Comparison of ENCODE assay signal across 29 mouse cellular contexts in the genomic region with DNA sequence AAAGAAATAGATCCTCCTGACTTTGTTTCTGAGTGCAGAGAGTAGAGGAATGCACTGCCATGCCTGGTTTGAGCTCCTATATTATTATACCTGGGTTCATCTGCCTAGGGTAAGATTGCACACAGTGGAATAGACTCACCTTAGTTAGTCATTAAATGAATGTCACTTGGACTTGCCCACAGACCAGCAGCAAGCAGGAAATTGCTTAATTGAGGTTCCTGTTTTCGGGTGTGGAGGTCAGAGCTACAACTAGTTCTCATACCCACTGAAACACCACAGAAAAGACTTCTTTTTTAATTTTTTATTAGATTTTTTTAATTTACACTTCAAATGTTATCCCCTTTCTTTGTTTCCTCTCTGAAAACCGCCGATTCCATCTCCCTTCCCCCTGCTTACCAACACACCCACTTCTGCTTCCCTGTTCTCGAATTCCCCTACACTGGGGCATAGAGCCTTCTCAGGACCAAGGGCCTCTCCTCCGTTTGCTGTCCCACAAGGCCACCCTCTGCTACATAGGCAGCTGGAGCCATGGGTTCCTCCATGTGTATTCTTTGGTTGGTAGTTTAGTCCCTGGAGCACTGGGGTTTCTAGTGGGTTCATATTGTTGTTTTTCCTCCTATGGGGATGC. TPM values are rescaled to one million over a fixed set of nuclear protein-coding genes. Genes with fewer than 3 reads are reported as not detected.
DNase-seq lines count a peak whose midpoint lies in the region; ATAC-seq and TF ChIP-seq lines count a peak whose summit lies in the region.
"Had no signal": no experiment of that assay in that cellular context is flagged by ENCODE, and none has a peak within 500 bp of the region (broad histone marks: within the 10 kb centered on the region; RNA-seq: fewer than 3 reads in every experiment).

No protein-coding gene starts in this region.

- TF ChIP-seq CTCF in CH12.LX (conservative IDR thresholded peaks at IDR 0.05 in 1 of 2, IDR thresholded peaks at IDR 0.05 in 1 of 2; ENCODE audit: low read depth in 2 of 2, low read length in 2 of 2): no peak

- peak; percentile 7; the same call in 1 of the 2 replicates for TF ChIP-seq EP300 in CH12.LX (IDR thresholded peaks at IDR 0.05; ENCODE audit: low read length)

- no peak for TF ChIP-seq RAD21 in CH12.LX (IDR thresholded peaks at IDR 0.05; ENCODE audit: low read depth, low read length)

- H3K4me1 ChIP-seq in liver, embryonic 16.5 days (ENCODE audit: control insufficient read depth, low read depth, low read length): no peaks in the 10 kb centered on the region
- peaks cover 2 to 20% of the 10 kb centered on the region in 2 experiments; a peak in 3 of 4 replicates for H3K4me1 ChIP-seq in CH12.LX (ENCODE audit: control insufficient read depth in 1 of 2, insufficient read depth in 2 of 2)
- H3K4me1 ChIP-seq: forebrain, embryonic 15.5 days; limb, embryonic 15.5 days; stomach, embryonic 15.5 days had no signal

- dilution Hi-C loops in CH12.LX (cut with MboI; ENCODE audit: extremely low pct_ligation_motif_present, extremely low pct_unique_long_range_greater_than_20kb, low sequenced_read_pairs): no loop called here

- no peaks in the 10 kb centered on the region for H3K27me3 ChIP-seq in liver, embryonic 16.5 days (ENCODE audit: control insufficient read depth, insufficient read depth, low read depth, low read length)
- H3K27me3 ChIP-seq in CH12.LX (replicated peaks): no peaks in the 10 kb centered on the region
- H3K27me3 ChIP-seq: forebrain, embryonic 15.5 days; limb, embryonic 15.5 days; stomach, embryonic 15.5 days had no signal

- no peaks in the 10 kb centered on the region for H3K36me3 ChIP-seq in liver, embryonic 16.5 days (ENCODE audit: control insufficient read depth, insufficient read depth)
- no peaks in the 10 kb centered on the region for H3K36me3 ChIP-seq in CH12.LX (replicated peaks in 1 of 2; ENCODE audit: control insufficient read depth in 1 of 2, insufficient read depth in 1 of 2, low read length in 1 of 2)
- H3K36me3 ChIP-seq: forebrain, embryonic 15.5 days; limb, embryonic 15.5 days; stomach, embryonic 15.5 days had no signal

- no peaks in the 10 kb centered on the region for H3K79me2 ChIP-seq in CH12.LX (replicated peaks; ENCODE audit: control insufficient read depth, extremely low read depth, insufficient read depth, poor library complexity, severe bottlenecking)

- H3K27ac ChIP-seq in liver, embryonic 16.5 days (ENCODE audit: low read length): no peak overlapping the region
- no peak overlapping the region for H3K27ac ChIP-seq in CH12.LX (ENCODE audit: insufficient read depth, low read depth)
- H3K27ac ChIP-seq: forebrain, embryonic 15.5 days; limb, embryonic 15.5 days; stomach, embryonic 15.5 days had no signal

- DNase-seq in liver (no peak), CH12.LX (ENCODE audit: extremely low read depth) (no peak)
- no peak for DNase-seq in kidney, adult 11 months
- no peak for DNase-seq in left cerebral cortex, postnatal 36 days (ENCODE audit: low spot score in 2 of 2)
- DNase-seq: adrenal gland, adult 8-10 months; cerebellum, adult 11 months; cerebellum, postnatal 14 days; embryo, embryonic 11 days; gastrocnemius, postnatal 36 days; heart, postnatal 4 days; kidney, adult 2 months; kidney, postnatal 10 days; right cerebral cortex, adult 18-20 months; thymus, adult 18-20 months; thymus, postnatal 4 days had no signal

- in situ Hi-C loops in CH12.LX (cut with MboI; ENCODE audit: low pct_ligation_motif_present, low pct_unique_long_range_greater_than_20kb, low sequenced_read_pairs): loop anchor here (25.0 kb wide), 1 partner anchor 761 kb away; no protein-coding TSS in a partner anchor

- ATAC-seq in liver, embryonic 16.5 days (ENCODE audit: low read depth): peak; percentile 32; the same call in 1 of the 2 replicates
- ATAC-seq in common myeloid progenitor, adult 5-6 weeks (replicated peaks; ENCODE audit: low read depth, poor library complexity, severe bottlenecking): peak; percentile 100
- peak; percentile 96 for ATAC-seq in monocyte, adult 5-6 weeks (replicated peaks; ENCODE audit: insufficient number of reproducible peaks, low FRiP score, low TSS enrichment, poor library complexity, severe bottlenecking)
- ATAC-seq: forebrain, embryonic 15.5 days had no signal

- no peak overlapping the region for H3K4me3 ChIP-seq in liver, embryonic 16.5 days (ENCODE audit: low read depth, low read length)
- no peak overlapping the region for H3K4me3 ChIP-seq in CH12.LX (replicated peaks in 1 of 3; ENCODE audit: low read depth in 2 of 3, low read length in 2 of 3, poor library complexity in 1 of 3)
- H3K4me3 ChIP-seq: forebrain, embryonic 15.5 days; limb, embryonic 15.5 days; stomach, embryonic 15.5 days had no signal

- H3K9me3 ChIP-seq in liver, embryonic 16.5 days (replicated peaks; ENCODE audit: control insufficient read depth, low read length): no peaks in the 10 kb centered on the region
- no peaks in the 10 kb centered on the region for H3K9me3 ChIP-seq in CH12.LX (replicated peaks; ENCODE audit: low read length)
- H3K9me3 ChIP-seq: forebrain, embryonic 15.5 days; limb, embryonic 15.5 days; stomach, embryonic 15.5 days had no signal

- no peak overlapping the region for H3K4me2 ChIP-seq in liver, embryonic 16.5 days (ENCODE audit: low read depth, low read length)
- H3K4me2 ChIP-seq in CH12.LX (ENCODE audit: insufficient read depth, low read depth, poor library complexity, severe bottlenecking): no peak overlapping the region
- H3K4me2 ChIP-seq: forebrain, embryonic 15.5 days; limb, embryonic 15.5 days; stomach, embryonic 15.5 days had no signal

- WGBS in liver, embryonic 16.5 days (ENCODE audit: insufficient replicate concordance): 31% methylated on average over 5 of the region's 5 CpGs

- no peak overlapping the region for H3K9ac ChIP-seq in liver, embryonic 16.5 days (ENCODE audit: low read depth, low read length)
- H3K9ac ChIP-seq in CH12.LX (ENCODE audit: insufficient read depth, low read depth): no peak overlapping the region
- H3K9ac ChIP-seq: forebrain, embryonic 15.5 days; limb, embryonic 15.5 days; stomach, embryonic 15.5 days had no signal

- TF ChIP-seq POLR2A in CH12.LX (IDR thresholded peaks at IDR 0.05; ENCODE audit: low read depth, low read length): no peak

- intact Hi-C loops in left cerebral cortex, postnatal 36 days (cut with DNase I): no loop called here

TF ChIP-seq in CH12.LX, 34 proteins besides CTCF, POLR2A, EP300 and RAD21:
- TF ChIP-seq CHD2 (IDR thresholded peaks at IDR 0.05; ENCODE audit: low read length) (no peak), ZNF384 (IDR thresholded peaks at IDR 0.05; ENCODE audit: low read depth, low read length) (no peak), POLR2AphosphoS2 (IDR thresholded peaks at IDR 0.05; ENCODE audit: low read depth, low read length) (no peak), NRF1 (IDR thresholded peaks at IDR 0.05; ENCODE audit: low read depth, low read length) (no peak), HCFC1 (IDR thresholded peaks at IDR 0.05; ENCODE audit: low read depth, low read length) (no peak), SIN3A (IDR thresholded peaks at IDR 0.05; ENCODE audit: low read length) (no peak), GABPA (IDR thresholded peaks at IDR 0.05; ENCODE audit: insufficient replicate concordance, low read depth, low read length) (no peak), IRF4 (IDR thresholded peaks at IDR 0.05; ENCODE audit: low read depth, low read length) (no peak), TBP (conservative IDR thresholded peaks at IDR 0.05; ENCODE audit: low read depth, low read length) (no peak), ZMIZ1 (IDR thresholded peaks at IDR 0.05; ENCODE audit: low read depth, low read length) (no peak), MEF2A (IDR thresholded peaks at IDR 0.05; ENCODE audit: borderline replicate concordance, low read depth, low read length) (no peak)
TF ChIP-seq in CH12.LX: peak in this region for 0.

RNA-seq across cellular contexts. Expression of a gene that starts 56.1 kb away (rescaled TPM):
- polyA plus RNA-seq in liver, embryonic 16.5 days (2015; fragmentation: Nextera tagmentation; extraction: Ambion mirVana): 0.53 and 1.3 TPM in 2 replicates
- not detected in 2 replicates for total RNA-seq in CH12.LX (2012; rRNA removed)
- not detected in 2 replicates for total RNA-seq in CH12.LX (2014; rRNA removed)
- polyA plus RNA-seq in CH12.LX (2012; ENCODE audit: insufficient read length, low read depth): not detected in 2 replicates
- total RNA-seq in common myeloid progenitor, adult 5-6 weeks (2017): not detected in 2 replicates
- total RNA-seq in monocyte, adult 5-6 weeks (2017): 35.8 to 94.0 TPM (median 55.4 TPM) in 3 replicates
- total RNA-seq in left cerebral cortex, postnatal 36 days (2021): not detected
- total RNA-seq: adrenal gland, adult 8-10 months; gastrocnemius, postnatal 36 days; heart, postnatal 4 days; layer of hippocampus, adult 18-20 months; layer of hippocampus, postnatal 25 days; left cerebral cortex, postnatal 25 days; midbrain, postnatal 0 days had no signal
- polyA plus RNA-seq: brain, embryonic 14.5 days; embryonic facial prominence, embryonic 14.5 days; forebrain, embryonic 15.5 days; heart, embryonic 14.5 days; limb, embryonic 15.5 days; midbrain, postnatal 0 days; neural tube, embryonic 11.5 days had no signal

Comparison
In these comparisons a context has a peak if more than half of its experiments do, and no peak if none do; other contexts are left out.
1. ATAC-seq: peak in every context shown above with its lines; median percentile 100 in common myeloid progenitor, adult 5-6 weeks; 96 in monocyte, adult 5-6 weeks; 32 in liver, embryonic 16.5 days.
2. RNA of a gene that starts 56.1 kb away (total RNA-seq): 35.8 to 94.0 TPM in monocyte, adult 5-6 weeks; not detected in common myeloid progenitor, adult 5-6 weeks, not detected in CH12.LX and not detected in left cerebral cortex, postnatal 36 days; every median in the first group is over 10 times any median in the second.